Mouse (Mus musculus) hindbrain, postnatal 0 days (tissue): ENCODE measurements around the gene E030018B13Rik. TPM values are rescaled to one million over a fixed set of nuclear protein-coding genes. Genes with fewer than 3 reads are reported as not detected.

Experiments
- ATAC-seq: fragments of 200-750 bp; cut with Nextera tagmentation; 2 replicates; pipeline ENCODE4 v1.8.0; 2017; ENCODE audit warnings: mild to moderate bottlenecking, moderate TSS enrichment, moderate library complexity
- DNase-seq: peaks from one replicate; pipeline ENCODE4 v3.0.0-alpha.2; 2015; ENCODE audit warnings: low spot score
- H3K27ac ChIP-seq: fragments of 300-500 bp; sonication (generic); 2 replicates; pipeline ENCODE4 v1.5.1; 2014; ENCODE audit warnings: mild to moderate bottlenecking
- H3K27me3 ChIP-seq: fragments of 300-500 bp; sonication (generic); 2 replicates; pipeline ENCODE4 v1.6.1; 2014; ENCODE audit warnings: low read length, mixed read lengths; ENCODE audit not compliant: insufficient read depth
- H3K36me3 ChIP-seq: fragments of 300-500 bp; sonication (generic); 2 replicates; pipeline ENCODE4 v1.6.1; 2014; ENCODE audit warnings: low read length, mixed read lengths; ENCODE audit not compliant: insufficient read depth
- H3K4me1 ChIP-seq: fragments of 300-500 bp; sonication (generic); 2 replicates; pipeline ENCODE4 v1.6.1; 2014; ENCODE audit warnings: antibody characterized with exemption, low read length, mixed read lengths; ENCODE audit not compliant: insufficient read depth
- H3K4me2 ChIP-seq: fragments of 300-500 bp; sonication (generic); 2 replicates; pipeline ENCODE4 v1.6.1; 2014; ENCODE audit warnings: low read depth, mild to moderate bottlenecking, low read length, moderate library complexity, mixed read lengths
- H3K4me3 ChIP-seq: fragments of 300-500 bp; sonication (generic); 2 replicates; pipeline ENCODE4 v1.5.1; 2014; ENCODE audit warnings: low read length
- H3K9ac ChIP-seq: fragments of 300-500 bp; sonication (generic); replicated peaks from 2 replicates; pipeline ENCODE4 v1.6.1; 2014; ENCODE audit warnings: mild to moderate bottlenecking, low read length, moderate library complexity, mixed read lengths
- H3K9me3 ChIP-seq: fragments of 300-500 bp; sonication (generic); 2 replicates; pipeline ENCODE4 v1.6.1; 2016; ENCODE audit warnings: low read length, mixed read lengths
- CTCF ChIP-seq: IDR thresholded peaks from 2 replicates; pipeline ENCODE4 v1.5.1; 2016; ENCODE audit warnings: antibody characterized with exemption, control low read depth, low read depth
- WGBS: fragments of 180-500 bp; shearing (Covaris S2); extraction: QIAGEN DNeasy Blood & Tissue Kit; methylation state at CpG from one replicate; pipeline ENCODE4 v1.1.7; 2014; 5-methylcytosine and 5-hydroxymethylcytosine counted together
- polyA plus RNA-seq: library from polyadenylated mRNA; unstranded; fragments of >200 nt; fragmentation: Nextera tagmentation; extraction: Ambion mirVana; gene quantifications from 2 replicates; pipeline ENCODE4 v1.2.1, GENCODE M21; 2015
- total RNA-seq: library from RNA; depleted of rRNA; stranded (reverse); fragments of >200 nt; gene quantifications from 2 replicates; pipeline ENCODE4 v1.2.3, GENCODE M21; 2014; rRNA removed

The E030018B13Rik gene
- total RNA-seq (not detected in 2 replicates), polyA plus RNA-seq (not detected in 2 replicates)

GRCm38 (mm10) chr7:63916268-63916907 is at the start of gene E030018B13Rik:
Gene E030018B13Rik (plus strand): TSS chr7:63916857.
- Histone ChIP-seq H3K4me2 (no peak within 1 kb of the TSS), H3K4me1 (peaks cover 28% of the 10 kb centered on the region), H3K4me3 (no peak within 1 kb of the TSS), H3K9ac (no peak within 1 kb of the TSS), H3K36me3 (no peaks in the 10 kb centered on the region), H3K27me3 (no peaks in the 10 kb centered on the region), H3K9me3 (no peaks in the 10 kb centered on the region), H3K27ac (0 out of 2 replicates have a peak within 1 kb of the TSS, but pooled peaks have one; percentile 36)
- WGBS, result 79% methylated on average over 6 of the region's 6 CpGs
- ATAC-seq (no peak), DNase-seq (no peak)
- no peak for TF ChIP-seq CTCF

- Histone ChIP-seq H3K4me1 (no peaks in the 10 kb centered on the region), H3K9ac (no peak overlapping the region)
These were observed 48.2 kb upstream of the E030018B13Rik start for GRCm38 (mm10) chr7:63868356-63868918.

GRCm38 (mm10) chr7:63871698-63872097 is 45.0 kb upstream of the E030018B13Rik start:
- 83% methylated on average over 6 of the region's 6 CpGs for WGBS
- no peak for ATAC-seq

More at GRCm38 (mm10) chr7:63868356-63868918, 48.2 kb upstream of the E030018B13Rik start:
- H3K27ac ChIP-seq, result no peak overlapping the region
- no peak overlapping the region for H3K4me3 ChIP-seq
- no peak for ATAC-seq
- DNase-seq, result no peak
- no peak for TF ChIP-seq CTCF
- no peak overlapping the region for H3K4me2 ChIP-seq
- no peaks in the 10 kb centered on the region for H3K27me3 ChIP-seq
- no peaks in the 10 kb centered on the region for H3K36me3 ChIP-seq
- 78% methylated on average over 6 of the region's 6 CpGs for WGBS
- no peaks in the 10 kb centered on the region for H3K9me3 ChIP-seq

GRCm38 (mm10) chr7:63873880-63874279 is 42.8 kb upstream of the E030018B13Rik start:
- TF ChIP-seq CTCF, result no peak
- WGBS, result 67% methylated on average over 12 of the region's 12 CpGs

More at GRCm38 (mm10) chr7:63871698-63872097, 45.0 kb upstream of the E030018B13Rik start:
- no peak for DNase-seq
- Histone ChIP-seq H3K9me3 (no peaks in the 10 kb centered on the region), H3K27me3 (no peaks in the 10 kb centered on the region), H3K36me3 (no peaks in the 10 kb centered on the region), H3K4me1 (no peaks in the 10 kb centered on the region), H3K27ac (no peak overlapping the region), H3K4me3 (no peak overlapping the region), H3K4me2 (no peak overlapping the region), H3K9ac (no peak overlapping the region)
- TF ChIP-seq CTCF, result no peak

GRCm38 (mm10) chr7:63875686-63876085 is 41.0 kb upstream of the E030018B13Rik start:
- H3K27ac ChIP-seq, result no peak overlapping the region
- H3K4me1 ChIP-seq, result no peaks in the 10 kb centered on the region
- no peak overlapping the region for H3K4me3 ChIP-seq
- no peak for DNase-seq
- no peak for TF ChIP-seq CTCF
- H3K9ac ChIP-seq, result no peak overlapping the region
- no peaks in the 10 kb centered on the region for H3K36me3 ChIP-seq
- no peaks in the 10 kb centered on the region for H3K9me3 ChIP-seq
- H3K27me3 ChIP-seq, result no peaks in the 10 kb centered on the region
- ATAC-seq, result no peak
- H3K4me2 ChIP-seq, result no peak overlapping the region

More at GRCm38 (mm10) chr7:63873880-63874279, 42.8 kb upstream of the E030018B13Rik start:
- ATAC-seq (no peak), DNase-seq (no peak)
- Histone ChIP-seq H3K27me3 (no peaks in the 10 kb centered on the region), H3K9me3 (no peaks in the 10 kb centered on the region), H3K4me3 (no peak overlapping the region), H3K4me2 (no peak overlapping the region), H3K36me3 (no peaks in the 10 kb centered on the region), H3K4me1 (no peaks in the 10 kb centered on the region), H3K27ac (no peak overlapping the region), H3K9ac (no peak overlapping the region)

- 90% methylated on average over 2 of the region's 2 CpGs for WGBS
- TF ChIP-seq CTCF, result no peak
- Histone ChIP-seq H3K9ac (no peak overlapping the region), H3K4me2 (no peak overlapping the region), H3K9me3 (no peaks in the 10 kb centered on the region), H3K27me3 (no peaks in the 10 kb centered on the region), H3K4me1 (no peaks in the 10 kb centered on the region), H3K4me3 (no peak overlapping the region), H3K27ac (no peak overlapping the region), H3K36me3 (no peaks in the 10 kb centered on the region)
- DNase-seq (no peak), ATAC-seq (no peak)
These were observed 40.0 kb upstream of the E030018B13Rik start for GRCm38 (mm10) chr7:63876640-63877039.

- H3K4me2 ChIP-seq, result no peak overlapping the region
- DNase-seq (no peak), ATAC-seq (no peak)
- H3K9me3 ChIP-seq, result no peaks in the 10 kb centered on the region
- no peaks in the 10 kb centered on the region for H3K27me3 ChIP-seq
- WGBS, result 32% methylated on average over 14 of the region's 14 CpGs
- no peak for TF ChIP-seq CTCF
- H3K36me3 ChIP-seq, result no peaks in the 10 kb centered on the region
- no peak overlapping the region for H3K4me3 ChIP-seq
- H3K27ac ChIP-seq, result no peak overlapping the region
- no peak overlapping the region for H3K9ac ChIP-seq
- no peaks in the 10 kb centered on the region for H3K4me1 ChIP-seq
These were observed 39.0 kb upstream of the E030018B13Rik start for GRCm38 (mm10) chr7:63877610-63878009.
